Mouse (Mus musculus) CH12.LX (cell line): ENCODE data around the gene Teddm1b. TPM values are rescaled to one million over a fixed set of nuclear protein-coding genes. Genes with fewer than 3 reads are reported as not detected.
"Not testable (repeated sequence)": the region's sequence is repeated elsewhere in the genome, so short reads cannot be mapped to it uniquely, and the experiment has no call there.

Experiments used
- DNase-seq: peaks from one replicate; pipeline ENCODE4 v3.0.0-alpha.2; 2013; ENCODE audit errors: extremely low read depth
- H3K27ac ChIP-seq: 2 replicates; pipeline ENCODE4 v1.5.1; 2012; ENCODE audit warnings: low read depth, mild to moderate bottlenecking, control low read depth, moderate library complexity; ENCODE audit not compliant: insufficient read depth
- H3K27me3 ChIP-seq: replicated peaks from 2 replicates; pipeline ENCODE3; 2012; ENCODE audit warnings: inconsistent platforms
- H3K36me3 ChIP-seq, 2 experiments: replicated peaks in 1 of 2; 2 replicates each; pipeline versions ENCODE3 to v1.6.1; 2012; ENCODE audit warnings: inconsistent platforms in 1 of 2, low read length in 1 of 2, mild to moderate bottlenecking in 1 of 2, mixed read lengths in 1 of 2, moderate library complexity in 1 of 2; ENCODE audit not compliant: control insufficient read depth in 1 of 2, insufficient read depth in 1 of 2
- H3K4me1 ChIP-seq, 2 experiments: 2 replicates each; pipeline ENCODE4 v1.6.1; 2012; ENCODE audit warnings: inconsistent platforms in 1 of 2, moderate library complexity in 1 of 2; ENCODE audit not compliant: insufficient read depth in 2 of 2, control insufficient read depth in 1 of 2
- H3K4me2 ChIP-seq: 2 replicates; pipeline ENCODE4 v1.6.1; 2012; ENCODE audit warnings: low read depth, mild to moderate bottlenecking, control low read depth; ENCODE audit not compliant: poor library complexity, insufficient read depth, severe bottlenecking
- H3K4me3 ChIP-seq, 3 experiments: fragments of 150-350 bp in 1 of 3; sonication (generic) in 1 of 3; replicated peaks in 1 of 3; 2 replicates each; pipeline versions ENCODE3 to v1.5.1; 2011 to 2012; ENCODE audit warnings: low read depth in 2 of 3, low read length in 2 of 3, mild to moderate bottlenecking in 2 of 3, moderate library complexity in 2 of 3, control low read depth in 1 of 3, improper control_type of control experiment in 1 of 3, inconsistent platforms in 1 of 3, mixed read lengths in 1 of 3; ENCODE audit not compliant: poor library complexity in 1 of 3
- H3K79me2 ChIP-seq: replicated peaks from 2 replicates; pipeline ENCODE4 v1.6.1; 2012; ENCODE audit warnings: mild to moderate bottlenecking, moderate library complexity; ENCODE audit not compliant: control insufficient read depth, poor library complexity, insufficient read depth, severe bottlenecking; ENCODE audit errors: extremely low read depth
- H3K9ac ChIP-seq: 2 replicates; pipeline ENCODE4 v1.6.1; 2012; ENCODE audit warnings: low read depth, mild to moderate bottlenecking, control low read depth, moderate library complexity; ENCODE audit not compliant: insufficient read depth
- H3K9me3 ChIP-seq: replicated peaks from 2 replicates; pipeline ENCODE3; 2012; ENCODE audit warnings: low read length, inconsistent platforms, mixed read lengths
- ETS1 ChIP-seq: conservative IDR thresholded peaks from 2 replicates; pipeline ENCODE4 v1.6.1; 2012; ENCODE audit warnings: low read depth, mild to moderate bottlenecking, inconsistent platforms, low read length, improper control_type of control experiment, moderate library complexity
- JUND ChIP-seq: conservative IDR thresholded peaks from 2 replicates; pipeline ENCODE4 v1.6.1; 2011; ENCODE audit warnings: low read depth, low read length, improper control_type of control experiment
- MAFK ChIP-seq: IDR thresholded peaks from 2 replicates; pipeline ENCODE4 v1.6.1; 2011; ENCODE audit warnings: low read length, improper control_type of control experiment; ENCODE audit not compliant: insufficient replicate concordance
- MAX ChIP-seq: IDR thresholded peaks from 2 replicates; pipeline ENCODE4 v1.6.1; 2011; ENCODE audit warnings: low read length, improper control_type of control experiment
- MEF2A ChIP-seq: IDR thresholded peaks from 2 replicates; pipeline ENCODE4 v1.6.1; 2014; ENCODE audit warnings: low read depth, mild to moderate bottlenecking, inconsistent platforms, low read length, improper control_type of control experiment, borderline replicate concordance
- NRF1 ChIP-seq: IDR thresholded peaks from 2 replicates; pipeline ENCODE4 v1.6.1; 2014; ENCODE audit warnings: low read depth, mild to moderate bottlenecking, inconsistent platforms, low read length, improper control_type of control experiment, moderate library complexity
- POLR2A ChIP-seq: IDR thresholded peaks from 2 replicates; pipeline ENCODE4 v1.6.1; 2011; ENCODE audit warnings: low read depth, mild to moderate bottlenecking, improper control_type of control experiment, low read length
- POLR2AphosphoS2 ChIP-seq: IDR thresholded peaks from 2 replicates; pipeline ENCODE4 v1.6.1; 2011; ENCODE audit warnings: low read depth, low read length, improper control_type of control experiment
- RAD21 ChIP-seq: IDR thresholded peaks from 2 replicates; pipeline ENCODE4 v1.6.1; 2011; ENCODE audit warnings: low read depth, mild to moderate bottlenecking, low read length, improper control_type of control experiment, moderate library complexity
- UBTF ChIP-seq: IDR thresholded peaks from 2 replicates; pipeline ENCODE4 v1.6.1; 2012; ENCODE audit warnings: low read depth, mild to moderate bottlenecking, inconsistent platforms, low read length, improper control_type of control experiment, moderate library complexity
- USF2 ChIP-seq: conservative IDR thresholded peaks from 2 replicates; pipeline ENCODE4 v1.6.1; 2011; ENCODE audit warnings: low read depth, low read length, improper control_type of control experiment
- dilution Hi-C: fragments of 300-500 bp; cut with MboI; formaldehyde crosslinking; loops from 2 replicates; pipeline ENCODE4 v1.14.3; 2020; ENCODE audit warnings: low sequenced_read_pairs; ENCODE audit not compliant: extremely low pct_unique_long_range_greater_than_20kb, extremely low pct_ligation_motif_present
- in situ Hi-C: fragments of 300-500 bp; cut with MboI; formaldehyde crosslinking; loops from 3 replicates; pipeline ENCODE4 v1.14.3; 2019; ENCODE audit warnings: low sequenced_read_pairs, low pct_ligation_motif_present, low pct_unique_long_range_greater_than_20kb, mixed read lengths
- polyA plus RNA-seq: library from polyadenylated mRNA; unstranded; fragments of >175 nt; gene quantifications from 2 replicates; pipeline ENCODE4 v1.2.1, GENCODE M21; 2012; ENCODE audit warnings: low read depth; ENCODE audit not compliant: insufficient read length
- total RNA-seq, 2 experiments: library from RNA; depleted of rRNA; stranded (reverse); fragments of 300-350 nt in 1 of 2; fragments of >200 nt in 1 of 2; gene quantifications; 2 replicates each; pipeline ENCODE4 v1.2.3; 2012 to 2014

The Teddm1b gene
- total and polyA plus RNA-seq, 3 experiments = 0.10 TPM; not detected in 2

- H3K4me3 ChIP-seq = no peak overlapping the region
- in situ Hi-C loops = no loop called here
- H3K4me1 ChIP-seq = peaks cover 0 to 4% of the 10 kb centered on the region in 2 experiments; a peak in 2 of 4 replicates
- no peaks in the 10 kb centered on the region for H3K27me3 ChIP-seq
- TF ChIP-seq MEF2A = no peak
- no peak for TF ChIP-seq ETS1
- TF ChIP-seq POLR2AphosphoS2 = no peak
- no peak for TF ChIP-seq RAD21
- TF ChIP-seq JUND = no peak
- no peak for TF ChIP-seq MAX
- no peak for TF ChIP-seq UBTF
- no peak for TF ChIP-seq USF2
- no peaks in the 10 kb centered on the region for H3K9me3 ChIP-seq
- no peak overlapping the region for H3K4me2 ChIP-seq
- DNase-seq = no peak
- dilution Hi-C loops = no loop called here
- H3K36me3 ChIP-seq = no peaks in the 10 kb centered on the region
- H3K79me2 ChIP-seq = no peaks in the 10 kb centered on the region
- no peak overlapping the region for H3K27ac ChIP-seq
- no peak overlapping the region for H3K9ac ChIP-seq
These were observed 18.2 kb upstream of the Teddm1b start for GRCm38 (mm10) chr1:153855946-153856345.

- H3K4me3 ChIP-seq, DNase-seq, H3K79me2 ChIP-seq, H3K9ac ChIP-seq, dilution Hi-C loops, in situ Hi-C loops, H3K27ac ChIP-seq, H3K4me2 ChIP-seq, H3K9me3 ChIP-seq, H3K36me3 ChIP-seq, H3K4me1 ChIP-seq, H3K27me3 ChIP-seq: not testable (repeated sequence)
These were observed 6.2 kb downstream of the Teddm1b start for GRCm38 (mm10) chr1:153880391-153880790.

- no peaks in the 10 kb centered on the region for H3K79me2 ChIP-seq
- H3K4me2 ChIP-seq = no peak overlapping the region
- H3K36me3 ChIP-seq = no peaks in the 10 kb centered on the region
- TF ChIP-seq POLR2A (no peak), NRF1 (no peak), ETS1 (no peak), MAFK (no peak), JUND (no peak)
- H3K4me3 ChIP-seq = no peak overlapping the region
- no peaks in the 10 kb centered on the region for H3K27me3 ChIP-seq
- no peak for DNase-seq
- H3K9me3 ChIP-seq = no peaks in the 10 kb centered on the region
- H3K9ac ChIP-seq = no peak overlapping the region
- in situ Hi-C loops = no loop called here
- H3K27ac ChIP-seq = no peak overlapping the region
- dilution Hi-C loops = no loop called here
- no peaks in the 10 kb centered on the region for H3K4me1 ChIP-seq
These were observed 12.0 kb downstream of the Teddm1b start for GRCm38 (mm10) chr1:153886024-153886633.
